Mouse (Mus musculus): ENCODE results near the gene Tnfaip3. TPM values are rescaled to one million over a fixed set of nuclear protein-coding genes. Genes with fewer than 3 reads are reported as not detected.

The Tnfaip3 gene
- 1.6 and 2.3 TPM in 2 replicates for polyA plus RNA-seq (2014; fragmentation: Nextera tagmentation; extraction: Ambion mirVana)

DNA sequence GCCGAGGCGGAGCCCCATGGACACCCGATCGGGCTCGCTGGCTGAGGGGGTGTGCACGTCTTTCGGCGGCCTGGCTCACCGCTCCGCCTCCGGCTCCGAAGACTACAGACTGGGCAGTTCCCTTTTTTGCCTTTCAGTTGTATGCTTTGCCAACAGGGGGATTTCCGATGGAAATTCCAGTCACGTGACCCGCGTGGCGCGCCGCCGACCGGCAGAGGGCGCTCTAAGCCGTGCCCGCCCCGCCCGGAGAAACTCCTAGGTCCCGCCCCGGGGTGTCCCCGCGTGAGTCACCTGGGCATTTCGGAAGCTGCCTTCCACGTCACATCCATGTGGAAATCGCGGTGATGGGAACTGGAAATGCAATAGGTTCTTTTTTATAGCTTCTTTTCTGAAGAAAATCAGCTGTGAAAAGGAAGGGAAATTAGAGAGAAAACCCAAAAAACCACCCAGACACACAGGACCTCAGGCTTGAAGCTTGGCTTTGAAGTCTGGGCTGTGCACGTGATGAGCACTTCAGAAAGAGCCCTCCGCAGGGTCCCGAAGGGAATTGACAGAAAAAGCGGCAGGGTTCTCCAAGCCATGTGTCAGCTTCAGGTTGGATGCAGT is at the start of gene Tnfaip3:
Tnfaip3 (minus strand) TSS at position 401 of the 606 bp plus-strand sequence.
- TF ChIP-seq CTCF (IDR thresholded peaks at IDR 0.05; ENCODE audit: low read depth) = peak; percentile 94
- no peaks in the 10 kb centered on the region for H3K9me3 ChIP-seq (ENCODE audit: low read depth, low read length)
- H3K27ac ChIP-seq (ENCODE audit: low read depth) = peak within 1 kb of the TSS; percentile 54; the same call in 1 of the 2 replicates
- no peaks in the 10 kb centered on the region for H3K27me3 ChIP-seq (ENCODE audit: insufficient read depth, low read length)
- H3K36me3 ChIP-seq (ENCODE audit: insufficient read depth) = no peaks in the 10 kb centered on the region
- peak within 1 kb of the TSS; percentile 88 for H3K4me2 ChIP-seq
- DNase-seq (peak; percentile 96), ATAC-seq (ENCODE audit: insufficient read depth) (peak; percentile 93)
- WGBS = under 1% methylated on average over 38 of the region's 38 CpGs
- no peaks in the 10 kb centered on the region for H3K4me1 ChIP-seq (ENCODE audit: insufficient read depth)
- H3K9ac ChIP-seq = peak within 1 kb of the TSS; percentile 73
- H3K4me3 ChIP-seq (ENCODE audit: low read depth, low read length) = peak within 1 kb of the TSS; percentile 72

DNA sequence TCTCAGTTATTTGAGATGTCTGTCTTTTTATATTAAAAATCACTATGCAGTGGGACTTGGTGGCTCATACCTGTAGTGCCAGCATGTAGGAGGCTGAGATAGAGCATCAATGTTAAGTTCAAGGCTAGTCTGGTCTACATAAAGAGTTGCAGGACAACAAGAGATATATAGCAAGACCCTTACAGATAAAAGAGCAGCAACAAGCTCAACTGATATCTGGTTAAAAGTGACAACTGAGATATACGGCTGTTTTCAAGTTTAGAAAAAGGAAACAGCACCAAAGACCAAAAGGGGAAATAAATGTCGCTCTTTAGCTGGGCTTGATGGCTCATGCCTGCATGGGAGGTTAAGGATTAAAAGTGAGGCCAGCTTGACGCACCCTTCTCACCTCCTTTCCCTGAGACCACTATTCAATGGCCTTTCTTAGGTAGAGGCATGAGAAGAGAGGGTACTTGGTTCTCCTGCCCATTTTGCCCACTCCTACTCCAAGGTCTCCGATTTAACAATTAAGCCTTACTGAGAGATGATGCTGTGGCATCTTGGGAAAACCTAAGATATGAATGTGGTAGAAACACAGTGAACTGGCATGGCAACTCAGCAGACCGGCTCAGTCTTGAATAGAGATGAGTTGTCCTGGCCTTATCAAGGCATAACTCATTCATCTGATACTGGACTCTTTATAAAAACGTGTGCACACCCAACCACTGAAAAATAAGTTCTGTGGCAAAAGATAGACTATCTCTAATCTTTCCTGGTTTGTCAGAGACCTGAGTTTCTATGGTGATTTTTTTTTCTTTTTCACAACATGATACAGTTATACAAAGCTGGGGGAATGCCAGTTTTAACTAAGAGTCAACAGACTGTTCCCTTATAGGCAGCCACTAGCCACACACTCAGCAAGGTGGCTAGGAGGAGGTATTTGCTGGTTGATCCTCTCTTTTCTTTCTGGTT is 49.5 kb upstream of the Tnfaip3 start:
- WGBS = 74% methylated on average over 6 of the region's 6 CpGs
- ATAC-seq (ENCODE audit: insufficient read depth) = no peak
- H3K36me3 ChIP-seq (ENCODE audit: insufficient read depth) = no peaks in the 10 kb centered on the region
- no peak overlapping the region for H3K27ac ChIP-seq (ENCODE audit: low read depth)
- H3K4me2 ChIP-seq = no peak overlapping the region
- no peak for DNase-seq
- no peaks in the 10 kb centered on the region for H3K27me3 ChIP-seq (ENCODE audit: insufficient read depth, low read length)
- H3K4me1 ChIP-seq (ENCODE audit: insufficient read depth) = no peaks in the 10 kb centered on the region
- H3K9ac ChIP-seq = no peak overlapping the region
- TF ChIP-seq CTCF (IDR thresholded peaks at IDR 0.05; ENCODE audit: low read depth) = no peak
- no peaks in the 10 kb centered on the region for H3K9me3 ChIP-seq (ENCODE audit: low read depth, low read length)
- H3K4me3 ChIP-seq (ENCODE audit: low read depth, low read length) = no peak overlapping the region

DNA sequence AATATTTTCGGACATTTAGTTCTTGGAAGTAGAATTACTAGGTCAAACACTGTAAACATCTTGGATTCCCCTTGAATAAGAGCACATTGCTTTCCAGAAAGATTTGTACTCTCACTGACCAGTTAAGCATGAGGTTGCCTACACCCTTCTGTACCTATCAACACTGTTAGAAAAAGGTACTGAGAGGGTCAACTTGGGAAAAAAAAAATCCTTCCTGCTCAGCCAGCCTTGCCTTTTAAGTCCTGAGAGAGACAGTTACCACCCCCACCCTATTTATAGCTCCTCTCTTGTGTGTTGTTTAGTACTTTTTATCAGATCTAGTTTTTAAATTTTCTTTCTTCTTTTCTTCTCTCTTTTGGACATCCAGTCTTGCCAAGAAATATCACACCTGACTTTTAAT is 48.2 kb upstream of the Tnfaip3 start:
- H3K4me1 ChIP-seq (ENCODE audit: insufficient read depth) = no peaks in the 10 kb centered on the region
- ATAC-seq (ENCODE audit: insufficient read depth) = no peak
- WGBS = 79% methylated on average over 1 of the region's 1 CpGs
- H3K9ac ChIP-seq = no peak overlapping the region
- no peak for TF ChIP-seq CTCF (IDR thresholded peaks at IDR 0.05; ENCODE audit: low read depth)
- H3K27me3 ChIP-seq (ENCODE audit: insufficient read depth, low read length) = no peaks in the 10 kb centered on the region
- no peak for DNase-seq
- no peaks in the 10 kb centered on the region for H3K36me3 ChIP-seq (ENCODE audit: insufficient read depth)
- H3K4me2 ChIP-seq = no peak overlapping the region
- no peak overlapping the region for H3K4me3 ChIP-seq (ENCODE audit: low read depth, low read length)
- H3K27ac ChIP-seq (ENCODE audit: low read depth) = no peak overlapping the region
- no peaks in the 10 kb centered on the region for H3K9me3 ChIP-seq (ENCODE audit: low read depth, low read length)

DNA sequence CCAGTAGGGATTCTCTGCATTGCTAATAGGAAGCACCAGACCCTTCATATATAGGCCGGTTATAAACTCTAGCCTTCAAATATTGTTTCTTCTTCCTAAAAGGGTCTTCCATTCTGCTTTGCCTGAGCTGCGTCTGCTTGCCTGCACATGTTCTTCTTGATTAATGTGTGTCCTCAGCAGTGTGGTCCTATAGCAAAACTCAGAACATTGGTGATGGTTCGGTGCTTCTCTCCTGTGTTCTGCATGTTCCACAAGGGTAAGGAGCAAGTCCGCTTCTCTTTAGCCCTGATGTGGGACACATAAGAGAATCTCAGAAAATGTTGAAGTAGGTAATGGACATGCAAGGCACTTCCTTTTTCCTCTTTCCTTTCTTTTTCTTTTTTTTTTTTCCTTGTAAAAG is 47.8 kb upstream of the Tnfaip3 start:
- Histone ChIP-seq H3K9ac (no peak overlapping the region), H3K9me3 (ENCODE audit: low read depth, low read length) (no peaks in the 10 kb centered on the region), H3K4me3 (ENCODE audit: low read depth, low read length) (no peak overlapping the region), H3K4me2 (no peak overlapping the region), H3K27ac (ENCODE audit: low read depth) (no peak overlapping the region), H3K4me1 (ENCODE audit: insufficient read depth) (no peaks in the 10 kb centered on the region), H3K36me3 (ENCODE audit: insufficient read depth) (no peaks in the 10 kb centered on the region), H3K27me3 (ENCODE audit: insufficient read depth, low read length) (no peaks in the 10 kb centered on the region)
- ATAC-seq (ENCODE audit: insufficient read depth) = no peak
- 85% methylated on average over 4 of the region's 4 CpGs for WGBS
- no peak for TF ChIP-seq CTCF (IDR thresholded peaks at IDR 0.05; ENCODE audit: low read depth)
- DNase-seq = no peak

DNA sequence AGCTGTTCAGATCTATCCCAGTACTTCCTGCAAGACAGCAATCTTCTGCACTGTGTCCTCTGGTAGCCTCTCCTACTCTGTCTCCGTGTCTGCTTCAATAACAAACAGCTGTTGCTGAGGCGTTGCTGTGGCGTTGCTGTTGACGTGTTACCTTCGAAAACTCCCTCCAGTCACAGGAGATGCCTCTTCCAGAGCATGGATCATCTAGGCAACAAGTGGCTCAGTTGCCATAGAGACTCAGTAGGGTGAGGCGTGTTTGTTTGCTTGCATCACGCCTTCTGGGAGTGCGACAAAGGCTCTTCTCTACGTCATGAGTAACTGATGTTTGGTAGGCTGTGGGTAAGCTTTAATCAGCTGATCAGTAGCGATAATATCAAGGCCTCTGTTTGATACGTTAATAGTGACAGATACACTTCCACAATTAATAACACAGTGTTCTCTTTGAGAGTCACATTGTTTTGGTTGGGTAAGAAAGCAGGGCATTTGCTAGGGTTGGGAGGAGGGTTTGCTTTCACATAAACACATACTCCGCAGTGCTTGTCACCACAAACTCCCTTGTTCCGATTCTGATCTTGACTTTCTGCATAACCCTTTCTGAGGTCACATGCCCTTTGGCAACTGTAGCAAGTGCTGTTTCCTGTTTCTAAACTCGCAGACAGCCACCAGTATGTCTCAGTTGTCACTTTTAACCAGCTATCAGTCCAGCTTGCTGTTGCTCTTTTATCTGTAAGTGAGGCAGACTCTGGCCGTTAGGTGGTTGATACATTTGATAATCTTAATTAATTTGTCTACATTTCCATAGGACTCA is 46.8 kb upstream of the Tnfaip3 start:
- no peak overlapping the region for H3K9ac ChIP-seq
- no peak for TF ChIP-seq CTCF (IDR thresholded peaks at IDR 0.05; ENCODE audit: low read depth)
- no peaks in the 10 kb centered on the region for H3K36me3 ChIP-seq (ENCODE audit: insufficient read depth)
- peak; percentile 17; the same call in 1 of the 2 replicates for ATAC-seq (ENCODE audit: insufficient read depth)
- no peak overlapping the region for H3K27ac ChIP-seq (ENCODE audit: low read depth)
- no peaks in the 10 kb centered on the region for H3K9me3 ChIP-seq (ENCODE audit: low read depth, low read length)
- peak; percentile 21 for DNase-seq
- 34% methylated on average over 15 of the region's 15 CpGs for WGBS
- no peak overlapping the region for H3K4me3 ChIP-seq (ENCODE audit: low read depth, low read length)
- H3K4me1 ChIP-seq (ENCODE audit: insufficient read depth) = no peaks in the 10 kb centered on the region
- no peaks in the 10 kb centered on the region for H3K27me3 ChIP-seq (ENCODE audit: insufficient read depth, low read length)
- no peak overlapping the region for H3K4me2 ChIP-seq

DNA sequence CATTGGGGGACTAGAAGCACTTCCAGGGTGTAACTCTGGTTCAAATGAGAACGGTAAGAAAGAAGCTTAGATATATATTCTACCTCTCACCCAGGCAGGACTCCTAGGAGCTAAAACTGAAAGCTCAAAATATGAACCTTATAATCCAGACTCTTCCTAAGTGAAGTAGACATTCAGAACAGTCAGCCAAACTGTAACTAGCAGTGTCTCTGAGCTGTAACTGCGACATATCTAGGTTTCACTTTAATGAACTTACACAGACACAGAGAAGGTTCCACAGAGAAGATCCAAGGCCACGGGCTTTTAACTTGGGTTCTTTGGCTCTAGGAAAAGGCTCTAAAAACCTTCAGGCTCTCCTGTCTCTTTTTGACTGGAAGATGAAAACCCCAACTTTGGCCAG is 45.7 kb upstream of the Tnfaip3 start:
- ATAC-seq (ENCODE audit: insufficient read depth) (no peak), DNase-seq (no peak)
- H3K4me3 ChIP-seq (ENCODE audit: low read depth, low read length) = no peak overlapping the region
- H3K27ac ChIP-seq (ENCODE audit: low read depth) = no peak overlapping the region
- no peak for TF ChIP-seq CTCF (IDR thresholded peaks at IDR 0.05; ENCODE audit: low read depth)
- H3K9ac ChIP-seq = no peak overlapping the region
- H3K4me1 ChIP-seq (ENCODE audit: insufficient read depth) = no peaks in the 10 kb centered on the region
- no peak overlapping the region for H3K4me2 ChIP-seq
- WGBS = 78% methylated on average over 3 of the region's 3 CpGs
- H3K27me3 ChIP-seq (ENCODE audit: insufficient read depth, low read length) = no peaks in the 10 kb centered on the region
- no peaks in the 10 kb centered on the region for H3K9me3 ChIP-seq (ENCODE audit: low read depth, low read length)
- H3K36me3 ChIP-seq (ENCODE audit: insufficient read depth) = no peaks in the 10 kb centered on the region

Measured in lung, embryonic 14.5 days (tissue).